Mouse (Mus musculus) 3134 (cell line): ENCODE data around the gene Slc25a17.

ENCODE experiments used
- DNase-seq: peaks from one replicate; pipeline ENCODE4 v3.0.0-alpha.2; 2011; ENCODE audit warnings: low spot score; ENCODE audit not compliant: insufficient read length; ENCODE audit errors: extremely low read depth

Slc25a17 gene

GRCm38 (mm10) chr15:81360345-81361021, at the start of gene Slc25a17:
Gene Slc25a17 (minus strand): TSS chr15:81360812.
- DNase-seq: peak; percentile 90

DNA sequence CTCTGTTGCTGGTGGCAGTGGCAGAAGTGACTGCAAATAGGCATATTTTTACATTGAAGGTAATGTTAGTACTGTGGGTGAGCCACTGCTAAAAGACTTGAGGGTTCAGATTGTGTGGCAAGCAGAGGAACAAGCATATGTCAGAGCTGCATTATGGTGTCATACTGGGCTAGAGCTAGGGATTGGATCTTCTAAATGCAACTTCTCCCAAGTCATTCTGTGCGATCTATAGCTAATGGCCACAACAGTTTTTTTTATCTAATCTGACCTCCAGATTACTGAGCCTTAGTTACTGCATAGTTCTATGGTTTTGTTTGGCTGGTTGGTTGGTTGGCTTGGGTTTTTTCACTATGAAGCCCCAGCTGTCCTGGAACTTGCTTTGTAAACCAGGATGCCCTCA, 47.6 kb upstream of the Slc25a17 start, which contains the start of gene Dnajb7:
Gene Dnajb7, minus strand, starts transcription at position 101 of the 400 bp plus-strand sequence.
- no peak for DNase-seq

DNA sequence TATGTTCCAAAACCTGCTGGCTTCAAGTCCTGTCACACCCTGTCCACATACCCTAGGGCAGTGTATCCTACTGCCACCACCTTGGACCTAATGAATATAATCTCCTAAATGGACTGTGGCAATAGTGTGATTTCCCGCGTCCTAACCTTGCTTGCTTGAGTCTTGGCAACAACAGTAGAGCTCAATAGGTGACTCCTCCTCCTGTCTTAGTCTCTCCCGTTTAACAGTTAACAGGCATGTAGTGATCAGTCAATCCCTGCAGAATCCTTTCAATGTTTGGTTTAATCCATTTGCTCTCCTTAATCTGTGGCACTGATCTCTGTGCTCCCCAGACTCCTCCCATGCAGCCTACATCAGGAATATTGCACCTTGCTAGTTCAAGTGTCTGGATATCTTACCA, 44.4 kb upstream of the Slc25a17 start:
- no peak for DNase-seq

GRCm38 (mm10) chr15:81399638-81400315, 39.2 kb upstream of the Slc25a17 start, which contains the start of the genes St13 and Xpnpep3:
Gene St13 (minus strand): TSS chr15:81400077.
Gene Xpnpep3 (plus strand): TSS chr15:81400138.
- peak; percentile 98 for DNase-seq

GRCm38 (mm10) chr15:81399297-81399637, 38.7 kb upstream of the Slc25a17 start:
- no peak for DNase-seq

DNA sequence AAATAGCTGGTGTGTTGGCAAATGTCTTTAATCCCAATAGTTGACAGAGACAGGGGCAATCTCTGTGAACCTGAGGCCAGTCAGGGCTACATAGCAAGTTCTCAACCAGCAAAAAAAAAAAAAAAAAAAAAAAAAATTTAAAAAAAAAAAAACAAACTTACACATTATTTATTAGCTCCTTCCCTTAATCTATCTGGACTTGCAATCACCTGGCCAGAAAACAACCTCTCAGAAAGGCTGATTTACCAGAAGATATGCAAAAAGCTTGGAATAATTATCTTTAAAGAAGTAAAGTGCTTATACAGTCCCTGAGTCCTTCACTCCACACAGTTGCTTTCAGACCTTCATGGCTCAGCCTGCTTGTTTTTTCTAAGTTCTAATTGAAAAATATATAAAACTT, 37.6 kb upstream of the Slc25a17 start:
- no peak for DNase-seq

GRCm38 (mm10) chr15:81394211-81394915, 33.8 kb upstream of the Slc25a17 start:
- no peak for DNase-seq

DNA sequence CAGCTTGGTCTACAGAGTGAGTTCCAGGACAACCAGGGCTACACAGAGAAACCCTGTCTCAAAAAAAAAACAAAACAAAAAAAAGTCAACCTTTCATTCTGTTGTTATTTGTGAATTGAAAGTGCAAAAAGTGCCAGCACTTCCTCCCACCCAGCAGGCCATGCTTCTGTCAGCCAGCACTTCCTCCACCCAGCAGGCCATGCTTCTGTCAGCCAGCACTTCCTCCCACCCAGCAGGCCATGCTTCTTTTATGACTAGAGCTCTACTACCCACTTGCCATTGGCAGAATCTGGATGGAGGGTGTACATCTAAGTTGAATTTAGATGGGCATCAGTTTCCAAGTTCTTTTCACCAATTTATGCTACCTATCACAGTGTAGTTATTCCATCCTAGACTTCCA, 32.4 kb upstream of the Slc25a17 start:
- DNase-seq: no peak

GRCm38 (mm10) chr15:81386327-81386726, 25.7 kb upstream of the Slc25a17 start:
- peak; percentile 20 for DNase-seq

GRCm38 (mm10) chr15:81378845-81379244, 18.2 kb upstream of the Slc25a17 start:
- no peak for DNase-seq

DNA sequence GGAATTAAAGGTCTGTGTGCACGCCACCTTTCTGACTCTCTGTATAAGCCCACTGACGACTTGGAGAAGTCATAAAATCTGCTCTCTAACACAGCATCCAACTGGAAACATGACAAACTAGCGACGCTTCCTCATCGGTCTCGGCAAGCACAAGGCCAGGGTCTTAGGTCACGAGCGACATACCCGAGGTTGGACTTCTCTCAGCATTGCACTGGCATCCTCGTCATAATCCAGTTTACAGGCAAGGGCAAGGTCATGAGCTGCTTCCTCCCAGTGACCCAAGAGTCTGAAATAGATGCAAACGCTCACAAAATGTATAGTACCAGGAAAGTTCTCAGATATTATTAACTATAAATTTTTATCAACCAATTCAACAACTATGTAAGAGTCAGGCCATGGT, 14.0 kb upstream of the Slc25a17 start:
- no peak for DNase-seq

- DNase-seq: no peak
Observed at GRCm38 (mm10) chr15:81370356-81370755, 9.7 kb upstream of the Slc25a17 start.

- no peak for DNase-seq
Observed at GRCm38 (mm10) chr15:81368601-81369000, 8.0 kb upstream of the Slc25a17 start.

GRCm38 (mm10) chr15:81366241-81366640, 5.6 kb upstream of the Slc25a17 start:
- no peak for DNase-seq

DNA sequence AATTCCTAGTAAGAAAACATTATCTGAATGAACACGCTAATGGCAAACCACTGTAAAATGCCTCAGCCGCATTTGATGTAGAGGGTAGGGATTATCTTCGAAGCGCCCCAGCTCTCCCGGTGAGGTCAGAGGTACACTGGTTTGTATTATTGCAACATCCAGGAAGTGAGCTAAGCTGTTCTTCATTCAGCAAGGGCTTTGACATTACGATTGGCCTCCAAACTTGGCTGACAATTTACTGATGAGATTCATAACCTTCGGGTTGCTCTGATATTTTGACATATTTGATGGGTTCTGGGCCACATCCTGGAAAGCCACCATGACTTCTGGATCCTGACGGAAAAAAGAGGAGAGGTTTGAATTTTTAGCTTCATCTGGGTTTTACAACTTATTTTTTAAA, 4.6 kb upstream of the Slc25a17 start:
- no peak for DNase-seq

- DNase-seq: no peak
Observed at GRCm38 (mm10) chr15:81364271-81364670, 3.7 kb upstream of the Slc25a17 start.

DNA sequence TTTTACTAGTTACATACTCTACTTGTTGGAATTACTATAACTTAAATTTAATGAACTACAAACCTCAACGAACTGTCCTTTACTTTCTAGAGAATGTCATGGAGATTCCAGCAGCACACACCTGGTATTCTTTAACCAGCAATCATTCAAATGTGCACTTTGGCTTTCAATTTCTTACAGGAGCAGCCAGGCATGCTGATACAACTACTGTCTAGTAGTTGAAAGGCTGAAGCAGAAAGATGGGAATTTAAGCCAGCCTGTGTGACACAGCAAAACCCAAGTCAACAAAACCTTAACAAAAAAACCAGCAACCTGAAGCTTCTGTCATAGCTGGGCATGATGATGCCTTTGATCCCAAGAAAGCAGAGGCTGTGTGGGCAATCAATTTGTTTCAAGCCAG, 1.9 kb upstream of the Slc25a17 start:
- no peak for DNase-seq

DNA sequence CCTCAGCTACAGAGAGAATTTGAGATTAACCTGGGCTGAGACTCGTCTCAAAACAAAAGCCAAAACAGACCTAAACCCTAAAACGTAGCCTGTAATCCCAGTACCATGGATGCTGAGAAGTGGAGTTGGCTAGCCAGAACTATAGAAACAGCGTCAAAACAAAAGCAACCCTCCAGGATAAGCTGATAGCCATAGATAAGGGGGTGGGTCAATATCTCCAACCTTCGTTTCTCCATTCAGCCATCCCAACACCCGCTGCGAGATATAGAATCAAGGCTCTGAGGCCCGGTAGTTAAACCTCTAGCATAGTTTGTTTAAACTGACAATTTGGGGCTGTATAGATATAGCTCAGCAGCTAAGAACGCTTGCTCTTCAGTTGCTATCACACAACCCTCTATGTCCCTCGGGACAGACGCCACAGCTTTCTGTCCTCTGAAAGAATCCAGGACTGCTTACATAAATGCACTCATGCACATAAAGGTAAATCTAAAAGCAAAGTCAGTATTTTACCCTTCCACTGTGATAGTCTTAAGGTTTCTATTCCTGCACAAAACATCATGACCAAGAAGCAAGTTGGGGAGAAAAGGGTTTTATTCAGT, 904 bp upstream of the Slc25a17 start:
- no peak for DNase-seq

DNA sequence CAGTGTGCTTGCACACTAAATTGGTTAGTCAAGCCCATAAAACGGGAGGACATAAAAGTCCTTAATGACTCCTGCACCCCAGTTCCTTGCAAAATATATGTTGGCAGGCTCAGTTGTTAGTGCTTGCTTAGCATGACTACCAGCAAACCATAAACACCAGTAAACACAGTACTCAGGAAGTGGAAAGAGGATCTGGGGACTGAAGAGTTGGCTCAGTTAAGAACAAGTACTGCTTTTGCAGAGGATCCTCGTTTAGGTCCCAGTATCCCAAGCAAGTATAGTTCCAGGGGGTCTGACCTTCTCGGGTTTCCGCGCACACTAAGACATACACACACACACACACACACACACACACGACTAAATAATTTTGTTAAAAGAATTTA, 401 bp upstream of the Slc25a17 start:
- no peak for DNase-seq

DNA sequence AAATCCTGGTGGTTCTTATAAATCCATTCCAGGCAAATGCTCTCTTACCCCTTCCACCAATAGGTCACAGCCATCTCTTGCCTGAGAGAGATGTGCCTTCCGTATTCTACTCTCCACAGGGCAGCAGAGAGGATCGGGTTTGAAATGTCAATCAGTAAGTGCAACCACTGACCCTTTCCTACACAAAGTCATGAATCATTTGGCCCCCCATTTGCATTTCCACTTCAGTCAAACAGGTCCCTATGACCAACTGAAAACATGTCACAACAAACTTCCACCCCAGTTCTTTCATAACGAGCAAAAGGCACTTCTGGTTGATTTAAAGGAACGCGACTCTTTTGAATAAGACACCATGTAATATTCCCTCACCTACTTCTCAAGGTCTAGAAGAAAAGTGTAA, 1.2 kb downstream of the Slc25a17 start:
- DNase-seq: no peak

GRCm38 (mm10) chr15:81358943-81359342, 1.7 kb downstream of the Slc25a17 start:
- no peak for DNase-seq
